Mouse (Mus musculus) layer of hippocampus, adult 2 months (tissue): ENCODE results near the gene Dpy30. TPM values are rescaled to one million over a fixed set of nuclear protein-coding genes. Genes with fewer than 3 reads are reported as not detected.

ENCODE experiments used
- DNase-seq, 2 experiments: peaks; one replicate each; pipeline ENCODE4 v3.0.0; 2022; ENCODE audit warnings: low spot score in 2 of 2
- H3K27ac ChIP-seq: fragments of 200-600 bp; 2 replicates; pipeline ENCODE4 v1.8.1; 2022
- H3K4me3 ChIP-seq: fragments of 200-600 bp; 2 replicates; pipeline ENCODE4 v1.8.1; 2022; ENCODE audit warnings: mild to moderate bottlenecking
- CTCF ChIP-seq: fragments of 200-600 bp; conservative IDR thresholded peaks from 2 replicates; pipeline ENCODE4 v1.8.1; 2022; ENCODE audit warnings: antibody characterized with exemption, mild to moderate bottlenecking, moderate library complexity
- total RNA-seq, 2 experiments: library from RNA; stranded (reverse); gene quantifications; 2 replicates each; pipeline ENCODE4 v1.2.3; 2021

Dpy30 gene
- total RNA-seq, 2 experiments from 2014 or later, result 49.0 to 53.1 TPM

DNA sequence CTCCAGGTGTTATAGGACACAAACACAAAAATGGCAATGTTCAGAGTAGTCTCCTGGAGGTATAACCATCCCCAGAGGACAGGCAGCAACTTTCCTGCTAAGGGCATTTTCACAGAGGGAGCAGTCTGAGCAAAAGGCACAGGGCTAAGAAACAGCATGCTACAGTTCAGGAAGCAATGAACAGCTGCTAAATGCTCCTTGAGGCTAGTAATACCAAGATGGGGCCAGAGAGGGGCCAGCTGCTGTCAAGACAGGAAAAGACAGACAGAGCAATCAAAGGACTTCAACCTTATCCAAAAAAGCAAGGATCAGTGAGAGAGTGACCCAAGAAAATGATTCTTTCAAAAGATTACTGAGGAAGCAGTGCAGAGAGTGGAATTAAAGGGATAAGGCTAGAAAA is 32.9 kb downstream of the Dpy30 start:
- DNase-seq, result no peak
- Histone ChIP-seq H3K27ac (no peak overlapping the region), H3K4me3 (no peak overlapping the region)
- no peak for TF ChIP-seq CTCF

- H3K27ac ChIP-seq, result no peak overlapping the region
- no peak overlapping the region for H3K4me3 ChIP-seq
- no peak for TF ChIP-seq CTCF
- no peak for DNase-seq
Observed at GRCm38 (mm10) chr17:74290198-74290597, 33.5 kb downstream of the Dpy30 start.

DNA sequence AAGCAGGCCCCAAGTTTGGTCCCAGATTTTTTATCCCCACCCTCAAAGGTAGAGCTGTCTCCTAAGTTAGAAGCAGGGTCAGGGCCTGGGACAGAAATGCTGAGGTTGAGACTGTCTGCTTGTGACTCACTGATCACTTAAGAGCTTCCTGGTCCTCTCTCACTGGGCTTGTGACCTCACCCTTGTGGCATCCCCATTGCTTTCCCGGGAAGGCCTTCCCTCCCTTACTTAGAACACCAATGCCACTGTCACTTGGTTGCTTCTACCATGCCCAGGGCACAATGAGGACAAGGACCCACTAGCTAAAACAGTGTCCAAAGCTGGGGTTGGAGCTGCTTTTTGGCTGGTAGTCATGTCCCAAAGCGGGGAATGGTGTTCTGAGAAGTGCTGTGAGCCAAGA is 35.1 kb downstream of the Dpy30 start:
- TF ChIP-seq CTCF, result no peak
- Histone ChIP-seq H3K27ac (no peak overlapping the region), H3K4me3 (no peak overlapping the region)
- DNase-seq, result no peak

DNA sequence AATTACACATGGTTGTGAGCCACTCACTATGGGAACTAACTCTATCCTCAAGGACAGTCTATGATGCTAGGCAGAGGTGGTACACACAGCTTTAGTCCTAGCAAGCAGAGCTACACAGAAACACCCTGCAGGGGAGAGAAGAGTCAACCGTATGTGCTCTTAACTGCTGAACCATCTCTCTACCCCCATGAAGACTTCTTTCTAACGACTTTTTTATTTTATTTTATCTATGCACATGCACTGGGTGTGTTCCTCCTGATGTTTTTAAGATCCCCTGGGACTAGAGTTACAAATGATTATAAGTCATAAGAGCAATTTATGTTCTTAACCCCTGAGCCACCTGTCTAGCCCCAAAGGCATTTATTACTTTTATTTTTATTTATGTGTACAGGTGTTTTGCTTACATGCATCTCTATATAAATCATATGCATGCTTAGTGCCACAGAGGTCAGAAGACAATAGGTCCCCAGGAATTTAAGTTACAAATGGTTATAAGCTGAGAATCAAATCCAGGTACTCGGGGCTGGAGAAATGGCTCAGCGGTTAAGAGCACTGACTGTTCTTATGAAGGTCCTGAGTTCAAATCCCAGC is 37.5 kb downstream of the Dpy30 start:
- no peak overlapping the region; the same call in 1 of the 2 replicates for H3K27ac ChIP-seq
- no peak for DNase-seq
- no peak overlapping the region for H3K4me3 ChIP-seq
- no peak for TF ChIP-seq CTCF

GRCm38 (mm10) chr17:74285730-74286129 is 38.0 kb downstream of the Dpy30 start:
- no peak for TF ChIP-seq CTCF
- DNase-seq, result no peak

GRCm38 (mm10) chr17:74284397-74285115 is 39.2 kb downstream of the Dpy30 start:
- DNase-seq, result no peak

More at GRCm38 (mm10) chr17:74285730-74286129, 38.0 kb downstream of the Dpy30 start:
- H3K27ac ChIP-seq, result peak overlapping the region; percentile 65; the same call in 1 of the 2 replicates
- no peak overlapping the region for H3K4me3 ChIP-seq

GRCm38 (mm10) chr17:74282024-74282423 is 41.7 kb downstream of the Dpy30 start:
- DNase-seq, result no peak
- TF ChIP-seq CTCF, result no peak
- Histone ChIP-seq H3K27ac (no peak overlapping the region), H3K4me3 (no peak overlapping the region)

More at GRCm38 (mm10) chr17:74284397-74285115, 39.2 kb downstream of the Dpy30 start:
- Histone ChIP-seq H3K27ac (peak overlapping the region; percentile 65), H3K4me3 (no peak overlapping the region)
- TF ChIP-seq CTCF, result no peak

GRCm38 (mm10) chr17:74278966-74279869 is 44.5 kb downstream of the Dpy30 start:
- no peak for DNase-seq
- H3K4me3 ChIP-seq, result no peak overlapping the region
- no peak for TF ChIP-seq CTCF
- H3K27ac ChIP-seq, result no peak overlapping the region

DNA sequence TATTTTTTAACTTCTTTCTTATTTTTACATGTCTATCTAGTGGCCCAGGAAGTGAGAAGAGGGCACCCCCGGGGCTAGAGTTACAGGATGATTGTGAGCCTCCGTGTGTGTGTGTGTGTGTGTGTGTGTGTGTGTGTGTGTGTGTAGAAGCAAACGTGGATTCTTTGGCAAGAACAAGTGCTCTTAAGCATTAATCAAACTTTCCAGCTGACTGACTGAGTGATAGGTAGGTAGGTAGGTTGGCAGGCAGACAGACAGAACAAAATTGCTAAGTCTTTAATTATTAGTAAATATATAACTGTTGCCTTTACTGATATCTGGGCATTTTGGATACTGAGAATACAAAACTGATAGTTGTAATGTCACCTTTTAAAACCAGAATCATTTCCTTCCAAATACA is 49.3 kb downstream of the Dpy30 start:
- no peak overlapping the region for H3K27ac ChIP-seq
- no peak for TF ChIP-seq CTCF
- no peak for DNase-seq
- H3K4me3 ChIP-seq, result no peak overlapping the region

GRCm38 (mm10) chr17:74272683-74273205 is 51.0 kb downstream of the Dpy30 start:
- Histone ChIP-seq H3K4me3 (no peak overlapping the region), H3K27ac (no peak overlapping the region)
- TF ChIP-seq CTCF, result no peak
- DNase-seq, result no peak

- Histone ChIP-seq H3K27ac (no peak overlapping the region), H3K4me3 (no peak overlapping the region)
- DNase-seq, result no peak
- TF ChIP-seq CTCF, result no peak
Observed at GRCm38 (mm10) chr17:74271541-74272268, 52.0 kb downstream of the Dpy30 start.

- Histone ChIP-seq H3K27ac (no peak overlapping the region), H3K4me3 (no peak overlapping the region)
- DNase-seq, result no peak
- no peak for TF ChIP-seq CTCF
Observed at GRCm38 (mm10) chr17:74270205-74270604, 53.5 kb downstream of the Dpy30 start.
